8 mouse cellular contexts compared by ENCODE assay signal in the genomic region with DNA sequence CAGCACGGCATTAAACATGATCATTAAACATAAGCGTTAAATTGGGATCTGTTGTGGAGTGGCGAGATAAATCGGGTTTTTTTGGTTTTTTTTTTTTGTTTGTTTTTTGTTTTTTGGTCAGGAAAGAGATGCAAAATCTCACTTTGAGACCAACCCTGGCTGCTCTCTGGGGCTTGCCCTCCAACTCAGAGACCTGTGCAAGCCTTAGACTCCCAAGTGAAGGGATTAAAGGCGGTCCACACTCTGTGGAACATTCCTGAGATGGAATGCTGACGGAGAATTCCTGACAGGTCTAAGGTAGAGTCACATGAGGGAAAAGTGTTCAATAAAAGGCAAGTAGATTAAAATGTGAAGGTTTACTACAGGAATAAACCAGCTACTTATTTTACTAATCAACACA. TPM values are rescaled to one million over a fixed set of nuclear protein-coding genes. Genes with fewer than 3 reads are reported as not detected.
DNase-seq lines count a peak whose midpoint lies in the region; ATAC-seq and TF ChIP-seq lines count a peak whose summit lies in the region.

No protein-coding gene starts in this region.

- no peak for ATAC-seq in kidney, postnatal 0 days (replicated peaks; ENCODE audit: low FRiP score, low read depth)

- no peak for TF ChIP-seq CTCF in lung, adult 2 months (IDR thresholded peaks at IDR 0.05; ENCODE audit: insufficient read depth, low read length)
- no peak for TF ChIP-seq CTCF in embryonic fibroblast, embryonic 13.5 days (IDR thresholded peaks at IDR 0.05; ENCODE audit: borderline replicate concordance, insufficient read depth, low read length)
- TF ChIP-seq CTCF in kidney, postnatal 0 days (IDR thresholded peaks at IDR 0.05; ENCODE audit: low read depth): no peak

- peaks cover 36% of the 10 kb centered on the region for H3K79me2 ChIP-seq in myocyte (ENCODE audit: control insufficient read depth, insufficient read depth)

- no peaks in the 10 kb centered on the region; the same call in none of the 2 replicates for H3K4me1 ChIP-seq in lung, adult 2 months (ENCODE audit: control insufficient read depth, insufficient read depth, low read length)
- no peaks in the 10 kb centered on the region; the same call in 1 of the 2 replicates for H3K4me1 ChIP-seq in embryonic fibroblast, embryonic 13.5 days (ENCODE audit: control insufficient read depth, insufficient read depth, low read length)
- H3K4me1 ChIP-seq in kidney, postnatal 0 days (replicated peaks; ENCODE audit: insufficient read depth, low read length): no peaks in the 10 kb centered on the region; the same call in 1 of the 2 replicates

- H3K9me3 ChIP-seq in kidney, postnatal 0 days (replicated peaks; ENCODE audit: low read length): no peaks in the 10 kb centered on the region

- no peak overlapping the region for H3K27ac ChIP-seq in embryonic fibroblast, embryonic 13.5 days (ENCODE audit: insufficient read depth, low read length)
- H3K27ac ChIP-seq in kidney, postnatal 0 days: peak overlapping the region; percentile 97

- H3K36me3 ChIP-seq in kidney, postnatal 0 days (ENCODE audit: insufficient read depth, low read length): no peaks in the 10 kb centered on the region
- H3K36me3 ChIP-seq in myocyte (ENCODE audit: control insufficient read depth, insufficient read depth): no peaks in the 10 kb centered on the region

- H3K4me3 ChIP-seq in lung, adult 2 months (replicated peaks; ENCODE audit: extremely low read depth, low read depth, low read length): peak overlapping the region; percentile 91
- H3K4me3 ChIP-seq in embryonic fibroblast, embryonic 13.5 days (ENCODE audit: insufficient read depth, low read length): peak overlapping the region; percentile 80
- H3K4me3 ChIP-seq in kidney, postnatal 0 days (replicated peaks; ENCODE audit: low read depth, low read length): peak overlapping the region; percentile 82
- H3K4me3 ChIP-seq in myocyte: peak overlapping the region; percentile 52

- WGBS in lung, adult 2 months: 12% methylated on average over 6 of the region's 6 CpGs
- 5% methylated on average over 6 of the region's 6 CpGs for WGBS in kidney, postnatal 0 days

- peak overlapping the region; percentile 94 for H3K9ac ChIP-seq in kidney, postnatal 0 days (ENCODE audit: low read depth, low read length)

- H3K4me2 ChIP-seq in kidney, postnatal 0 days (ENCODE audit: low read length): peak overlapping the region; percentile 60
- H3K4me2 ChIP-seq in myocyte (ENCODE audit: low read depth): peak overlapping the region; percentile 88

- no peaks in the 10 kb centered on the region for H3K27me3 ChIP-seq in kidney, postnatal 0 days (ENCODE audit: insufficient read depth, low read length)
- no peaks in the 10 kb centered on the region for H3K27me3 ChIP-seq in myocyte (ENCODE audit: control insufficient read depth, insufficient read depth, insufficient read length)

- no peak for DNase-seq in lung, adult 2 months
- DNase-seq in lung, postnatal 14 days: no peak
- DNase-seq in kidney, postnatal 0 days (ENCODE audit: low spot score): peak; percentile 15
- no peak for DNase-seq in layer of hippocampus, postnatal 10 days (ENCODE audit: low spot score in 2 of 2)
- DNase-seq in cerebellum, postnatal 14 days: no peak
- no peak for DNase-seq in frontal cortex, postnatal 14 days (ENCODE audit: low spot score in 2 of 2)

- TF ChIP-seq POLR2A in lung, adult 2 months (IDR thresholded peaks at IDR 0.05; ENCODE audit: borderline replicate concordance, extremely low read depth, low read depth, low read length): no peak
- TF ChIP-seq POLR2A in embryonic fibroblast, embryonic 13.5 days (IDR thresholded peaks at IDR 0.05; ENCODE audit: low read depth, low read length): no peak
- no peak for TF ChIP-seq POLR2A in myocyte (IDR thresholded peaks at IDR 0.05; ENCODE audit: insufficient read length, low read depth)

- H3ac ChIP-seq in myocyte (ENCODE audit: control insufficient read depth, insufficient read length): no peak overlapping the region

TF ChIP-seq in myocyte, 11 proteins besides CTCF, POLR2A, EP300 and RAD21:
- TF ChIP-seq E2F4 (IDR thresholded peaks at IDR 0.05; ENCODE audit: insufficient read depth) (no peak), POLR2AphosphoS2 (IDR thresholded peaks at IDR 0.05; ENCODE audit: insufficient read length, low read depth) (no peak), MYOG (IDR thresholded peaks at IDR 0.05; ENCODE audit: control insufficient read depth in 1 of 3, insufficient read depth in 1 of 3, insufficient read length in 2 of 3, low read depth in 2 of 3) (no peak), MYOD1 (IDR thresholded peaks at IDR 0.05; ENCODE audit: control insufficient read depth in 1 of 3, insufficient read length in 2 of 3, low read depth in 2 of 3) (no peak), CEBPB (IDR thresholded peaks at IDR 0.05; ENCODE audit: insufficient read depth, poor library complexity, severe bottlenecking) (no peak), REST (IDR thresholded peaks at IDR 0.05; ENCODE audit: insufficient read depth, insufficient read length) (no peak), TCF3 (IDR thresholded peaks at IDR 0.05; ENCODE audit: insufficient read length, low read depth) (no peak), MAX (IDR thresholded peaks at IDR 0.05; ENCODE audit: low read depth) (no peak), SRF (IDR thresholded peaks at IDR 0.05; ENCODE audit: control insufficient read depth, insufficient read length, low read depth) (no peak), USF1 (IDR thresholded peaks at IDR 0.05; ENCODE audit: low read depth) (no peak), TCF12 (IDR thresholded peaks at IDR 0.05; ENCODE audit: insufficient read depth, poor library complexity, severe bottlenecking) (no peak)

RNA-seq across cellular contexts. Expression of a gene that starts 0.5 kb away (rescaled TPM):
- polyA plus RNA-seq in lung, adult 2 months (2012; rRNA removed): 17.0 and 31.9 TPM in 2 replicates
- 106 and 132 TPM in 2 replicates for polyA plus RNA-seq in embryonic fibroblast, embryonic 13.5 days (2011; ENCODE audit: insufficient read length, low read depth, missing spikeins)
- 59.1 and 60.5 TPM in 2 replicates for polyA plus RNA-seq in kidney, postnatal 0 days (2015; fragmentation: Nextera tagmentation; extraction: Ambion mirVana)
- polyA plus RNA-seq in myocyte (2012; fragmentation: generic; extraction: Trizol): 6.5 TPM
- 10 to 100 TPM; 92.5 to 99.9 TPM for total RNA-seq in layer of hippocampus, postnatal 10 days (2021)
